Mouse (Mus musculus) embryo, embryonic 10.5 days (tissue): ENCODE measurements at regions not wholly inside any gene's neighbourhood (a gene's known extent, or its start where the extent isn't known, plus 50 kb on each side); places are given as distances from the start of the nearest gene placed in this dataset.
A peak's percentile ranks its signal among the peaks of the same experiment; 100 is the strongest.

ENCODE experiments used
- DNase-seq: peaks from one replicate; pipeline ENCODE4 v3.0.0-alpha.2; 2015; ENCODE audit warnings: low spot score

DNA sequence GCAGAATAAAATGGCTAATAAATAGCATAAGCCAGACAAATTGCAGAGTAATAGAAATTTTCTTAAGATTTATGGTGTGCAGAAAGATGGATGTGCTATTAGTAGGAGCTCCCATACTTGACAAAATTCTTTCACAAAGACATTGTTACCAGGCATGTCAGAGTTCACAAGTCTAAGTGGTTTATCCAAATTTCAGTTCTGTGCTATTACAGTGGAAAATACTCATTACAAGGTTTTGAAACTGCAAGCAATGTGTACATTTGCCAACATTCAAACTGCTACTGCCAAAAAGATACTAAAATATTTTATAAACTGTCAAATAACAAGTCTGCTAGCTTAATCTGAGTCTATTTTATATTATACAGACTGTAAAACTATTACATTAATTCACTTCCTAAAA, 1550.2 kb upstream of the Acvr2a start:
- DNase-seq: no peak

DNA sequence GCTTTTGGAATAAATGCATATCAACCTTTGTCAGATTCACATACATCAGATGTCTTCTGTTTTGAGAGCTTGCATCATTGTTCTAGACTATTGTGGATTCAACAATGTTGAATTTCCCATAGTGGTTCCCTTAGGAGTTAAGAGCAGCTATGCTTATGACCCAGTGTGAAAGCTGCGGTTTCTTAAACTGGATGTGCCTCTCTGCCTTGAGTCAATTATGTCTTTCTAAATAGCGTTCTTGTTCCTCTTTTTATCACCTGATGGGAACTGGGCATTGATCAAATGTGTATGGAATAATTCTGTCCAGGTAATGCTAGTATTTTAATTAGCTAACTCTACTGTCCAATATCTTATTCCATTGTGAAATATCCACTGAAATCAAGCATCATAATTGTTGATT, 1548.0 kb upstream of the Acvr2a start:
- DNase-seq: no peak

DNA sequence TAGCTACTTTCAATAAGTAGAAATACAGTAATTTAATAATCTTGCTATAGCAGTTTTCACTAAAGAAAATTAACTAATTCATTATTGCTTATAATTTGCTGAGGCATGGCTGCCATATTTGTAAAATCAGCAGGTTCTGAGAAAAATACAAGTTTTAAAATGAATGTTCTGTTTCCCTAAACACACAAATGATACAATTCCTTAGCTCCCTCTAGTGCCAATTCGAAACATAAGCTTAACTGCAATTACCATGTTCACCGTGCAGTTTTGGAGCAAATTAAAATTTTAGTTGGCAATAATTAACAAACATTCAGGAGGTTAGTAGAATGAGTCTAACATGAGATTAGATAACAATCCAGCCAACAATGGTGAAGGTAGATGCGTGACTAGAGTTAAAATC, 1518.4 kb upstream of the Acvr2a start:
- peak; percentile 56 for DNase-seq

GRCm38 (mm10) chr2:47302056-47302455, 1511.9 kb upstream of the Acvr2a start:
- no peak for DNase-seq

- no peak for DNase-seq
Measured at GRCm38 (mm10) chr2:47330574-47330973, 1483.3 kb upstream of the Acvr2a start.

DNA sequence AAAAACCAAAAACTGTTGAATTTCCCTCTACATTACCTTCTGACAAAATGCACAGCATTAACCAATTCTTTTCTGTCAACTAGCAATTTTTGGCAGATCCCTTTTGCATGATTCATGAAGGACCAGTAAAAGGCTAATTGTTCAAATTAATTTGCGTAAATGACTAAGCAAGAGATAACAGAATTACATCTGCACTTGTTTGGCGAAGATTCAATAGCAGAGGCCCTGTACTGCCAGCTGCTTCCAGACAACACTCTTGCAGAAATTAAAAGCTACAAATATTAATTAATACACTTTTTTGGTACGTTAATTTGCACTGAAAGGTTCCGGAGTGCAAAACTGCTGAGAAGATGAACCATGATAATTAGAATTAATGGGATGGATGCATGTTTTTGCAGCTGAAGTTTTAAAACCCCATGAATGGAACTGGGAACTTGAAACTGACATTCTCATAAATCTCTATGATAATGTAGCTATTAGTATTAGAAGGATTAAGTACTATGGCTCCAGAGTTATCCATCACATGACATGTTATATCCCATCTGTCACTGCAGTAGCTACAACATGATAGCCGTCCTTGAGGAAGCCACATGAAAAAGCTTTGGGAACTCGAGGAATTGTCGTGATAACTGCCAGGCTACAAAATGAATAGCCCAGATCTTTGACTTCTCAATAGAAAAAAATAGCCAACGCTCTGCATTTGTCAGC, 1479.3 kb upstream of the Acvr2a start:
- peak; percentile 6 for DNase-seq

DNA sequence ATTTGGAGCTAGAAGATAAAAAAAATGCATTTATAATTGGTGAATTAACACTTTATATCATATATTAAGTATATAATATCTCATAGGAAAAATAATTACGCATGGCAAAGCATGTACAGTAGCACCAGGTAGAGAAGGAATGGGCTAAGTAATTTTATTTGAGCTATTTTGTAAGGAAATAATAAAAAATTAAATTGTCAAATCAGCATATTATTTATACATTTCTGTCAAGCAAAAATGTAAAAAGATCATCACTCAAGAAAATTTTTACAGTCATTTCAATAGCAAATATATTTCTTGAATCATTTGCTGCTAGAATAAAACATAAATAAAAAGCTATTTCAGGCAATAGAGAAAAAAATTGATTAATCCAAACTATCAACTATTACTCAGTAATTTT, 1450.4 kb upstream of the Acvr2a start:
- DNase-seq: no peak

DNA sequence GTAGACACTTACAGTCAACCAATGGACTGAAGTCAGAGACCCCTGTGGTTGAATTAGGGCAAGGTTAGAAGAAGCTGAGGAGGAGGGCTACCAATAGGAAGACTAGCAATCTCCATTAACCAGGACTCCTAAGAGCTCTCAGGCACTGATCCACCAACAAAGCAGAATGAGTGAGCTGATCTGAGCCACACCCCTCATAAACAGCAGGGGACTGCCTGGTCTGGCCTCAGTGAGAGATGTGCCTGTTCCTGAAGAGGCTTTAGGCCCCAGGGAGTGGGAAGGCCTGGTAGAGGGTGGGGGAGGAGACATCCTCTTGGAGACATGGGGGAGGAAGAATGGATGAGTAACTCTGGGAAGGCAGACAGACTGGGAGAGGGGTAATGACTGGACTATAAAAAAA, 1445.6 kb upstream of the Acvr2a start:
- DNase-seq: no peak
